ENCODE assay signal across 7 mouse cellular contexts in genomic region chr19:45748206-45748605, GRCm38 (mm10). TPM values are rescaled to one million over a fixed set of nuclear protein-coding genes. Genes with fewer than 3 reads are reported as not detected.
DNase-seq lines count a peak whose midpoint lies in the region; ATAC-seq and TF ChIP-seq lines count a peak whose summit lies in the region.

No protein-coding gene starts in this region.

- peaks cover 27% of the 10 kb centered on the region for H3K4me1 ChIP-seq in embryonic facial prominence, embryonic 12.5 days
- H3K4me1 ChIP-seq in intestine, embryonic 16.5 days (ENCODE audit: control insufficient read depth, insufficient read depth, low read length): peaks cover 25% of the 10 kb centered on the region
- peaks cover 9% of the 10 kb centered on the region for H3K4me1 ChIP-seq in neural tube, embryonic 14.5 days (ENCODE audit: control insufficient read depth, insufficient read depth, low read length)

- peak overlapping the region; percentile 75; the same call in 1 of the 2 replicates for H3K4me3 ChIP-seq in left cerebral cortex, adult 2 months
- peak overlapping the region; percentile 75 for H3K4me3 ChIP-seq in embryonic facial prominence, embryonic 12.5 days
- H3K4me3 ChIP-seq in intestine, embryonic 16.5 days (ENCODE audit: low read length): peak overlapping the region; percentile 80
- peak overlapping the region; percentile 81; the same call in 1 of the 2 replicates for H3K4me3 ChIP-seq in neural tube, embryonic 14.5 days (ENCODE audit: low read depth, low read length)

- 57% methylated on average over 9 of the region's 9 CpGs for WGBS in embryonic facial prominence, embryonic 12.5 days
- 46% methylated on average over 9 of the region's 9 CpGs for WGBS in intestine, embryonic 16.5 days
- 50% methylated on average over 9 of the region's 9 CpGs for WGBS in neural tube, embryonic 14.5 days

- H3K27ac ChIP-seq in left cerebral cortex, adult 2 months: no peak overlapping the region
- no peak overlapping the region for H3K27ac ChIP-seq in embryonic facial prominence, embryonic 12.5 days
- no peak overlapping the region for H3K27ac ChIP-seq in intestine, embryonic 16.5 days (ENCODE audit: low read length)
- H3K27ac ChIP-seq in neural tube, embryonic 14.5 days (ENCODE audit: low read depth, low read length): no peak overlapping the region

- no peak for DNase-seq in left cerebral cortex, adult 2 months (ENCODE audit: extremely low spot score in 1 of 2, low spot score in 2 of 2)
- DNase-seq in left cerebral cortex, postnatal 14 days (ENCODE audit: low spot score in 2 of 2): no peak
- DNase-seq in layer of hippocampus, adult 9-11 months: no peak

- intact Hi-C loops in left cerebral cortex, adult 2 months (cut with DNase I): loop anchor here (5.0 kb wide), 1 partner anchor 91 kb away; no protein-coding TSS in a partner anchor
- intact Hi-C loops in left cerebral cortex, postnatal 14 days (cut with DNase I): loop anchor here (5.0 kb wide), 1 partner anchor 91 kb away; no protein-coding TSS in a partner anchor

- no peak overlapping the region for H3K9ac ChIP-seq in embryonic facial prominence, embryonic 12.5 days
- peak overlapping the region; percentile 86 for H3K9ac ChIP-seq in intestine, embryonic 16.5 days (ENCODE audit: low read depth, low read length)
- H3K9ac ChIP-seq in neural tube, embryonic 14.5 days (replicated peaks; ENCODE audit: low read depth, low read length): no peak overlapping the region

- H3K27me3 ChIP-seq in embryonic facial prominence, embryonic 12.5 days: peaks cover 40% of the 10 kb centered on the region
- H3K27me3 ChIP-seq in intestine, embryonic 16.5 days (replicated peaks; ENCODE audit: control insufficient read depth, insufficient read depth, low read length): peaks cover 33% of the 10 kb centered on the region
- peaks cover 31% of the 10 kb centered on the region for H3K27me3 ChIP-seq in neural tube, embryonic 14.5 days (ENCODE audit: control insufficient read depth, insufficient read depth, low read length)

- no peaks in the 10 kb centered on the region for H3K9me3 ChIP-seq in embryonic facial prominence, embryonic 12.5 days
- no peaks in the 10 kb centered on the region for H3K9me3 ChIP-seq in intestine, embryonic 16.5 days (ENCODE audit: control insufficient read depth, low read length)
- no peaks in the 10 kb centered on the region for H3K9me3 ChIP-seq in neural tube, embryonic 14.5 days (ENCODE audit: control insufficient read depth, low read length)

- peaks cover 15% of the 10 kb centered on the region for H3K36me3 ChIP-seq in embryonic facial prominence, embryonic 12.5 days
- H3K36me3 ChIP-seq in intestine, embryonic 16.5 days (ENCODE audit: control insufficient read depth, insufficient read depth, low read length): peaks cover 8% of the 10 kb centered on the region
- H3K36me3 ChIP-seq in neural tube, embryonic 14.5 days (ENCODE audit: control insufficient read depth, insufficient read depth, low read length): peaks cover 6% of the 10 kb centered on the region

- peak overlapping the region; percentile 94 for H3K4me2 ChIP-seq in embryonic facial prominence, embryonic 12.5 days (replicated peaks)
- H3K4me2 ChIP-seq in intestine, embryonic 16.5 days (ENCODE audit: low read depth, low read length): peak overlapping the region; percentile 91
- peak overlapping the region; percentile 97 for H3K4me2 ChIP-seq in neural tube, embryonic 14.5 days (ENCODE audit: low read depth, low read length)

- no peak for ATAC-seq in embryonic facial prominence, embryonic 12.5 days (ENCODE audit: insufficient number of reproducible peaks, insufficient read depth, low FRiP score, low TSS enrichment)
- no peak for ATAC-seq in intestine, embryonic 16.5 days
- ATAC-seq in neural tube, embryonic 14.5 days (ENCODE audit: low read depth): no peak
- no peak for ATAC-seq in CD4-positive, CD25-positive, alpha-beta regulatory T cell, adult 4 months

- no peak for TF ChIP-seq CTCF in left cerebral cortex, adult 2 months (IDR thresholded peaks at IDR 0.05)

RNA-seq across cellular contexts. Expression of gene Npm3, which starts 1.2 kb away (rescaled TPM):
- total RNA-seq in left cerebral cortex, adult 2 months (2021): 1 to 10 TPM; 4.1 to 6.8 TPM
- total RNA-seq in left cerebral cortex, postnatal 14 days (2021): 1 to 10 TPM; 6.8 to 7.6 TPM
- polyA plus RNA-seq in embryonic facial prominence, embryonic 12.5 days (2016; fragmentation: Nextera tagmentation; extraction: Ambion mirVana): 13.2 and 15.0 TPM in 2 replicates
- 13.1 and 13.5 TPM in 2 replicates for polyA plus RNA-seq in intestine, embryonic 16.5 days (2015; fragmentation: Nextera tagmentation; extraction: Ambion mirVana)
- 5.9 and 6.1 TPM in 2 replicates for polyA plus RNA-seq in neural tube, embryonic 14.5 days (2014; fragmentation: Nextera tagmentation; extraction: Ambion mirVana)
- 10 to 100 TPM; 11.9 to 37.1 TPM for polyA plus RNA-seq in CD4-positive, CD25-positive, alpha-beta regulatory T cell, adult 4 months (2017; shearing (Covaris generic))

RNA-seq across cellular contexts. Expression of gene Fgf8, which starts 5.5 kb away (rescaled TPM):
- total RNA-seq in left cerebral cortex, adult 2 months (2021): not detected
- not detected for total RNA-seq in left cerebral cortex, postnatal 14 days (2021)
- 3.5 and 6.1 TPM in 2 replicates for polyA plus RNA-seq in embryonic facial prominence, embryonic 12.5 days (2016; fragmentation: Nextera tagmentation; extraction: Ambion mirVana)
- 0.16 and 0.28 TPM in 2 replicates for polyA plus RNA-seq in intestine, embryonic 16.5 days (2015; fragmentation: Nextera tagmentation; extraction: Ambion mirVana)
- polyA plus RNA-seq in neural tube, embryonic 14.5 days (2014; fragmentation: Nextera tagmentation; extraction: Ambion mirVana): 0.35 TPM in 1 of 2 replicates, not detected in the other
- not detected for polyA plus RNA-seq in CD4-positive, CD25-positive, alpha-beta regulatory T cell, adult 4 months (2017; shearing (Covaris generic))

RNA-seq across cellular contexts. Expression of gene Mgea5, which starts 35.4 kb away (rescaled TPM):
- 100 to 1,000 TPM; 164 to 176 TPM for total RNA-seq in left cerebral cortex, adult 2 months (2021)
- total RNA-seq in left cerebral cortex, postnatal 14 days (2021): 100 to 1,000 TPM; 132 to 136 TPM
- 85.8 and 91.9 TPM in 2 replicates for polyA plus RNA-seq in embryonic facial prominence, embryonic 12.5 days (2016; fragmentation: Nextera tagmentation; extraction: Ambion mirVana)
- 24.5 and 25.0 TPM in 2 replicates for polyA plus RNA-seq in intestine, embryonic 16.5 days (2015; fragmentation: Nextera tagmentation; extraction: Ambion mirVana)
- polyA plus RNA-seq in neural tube, embryonic 14.5 days (2014; fragmentation: Nextera tagmentation; extraction: Ambion mirVana): 106 and 108 TPM in 2 replicates
- polyA plus RNA-seq in CD4-positive, CD25-positive, alpha-beta regulatory T cell, adult 4 months (2017; shearing (Covaris generic)): 100 to 1,000 TPM; 191 to 247 TPM
